Mouse (Mus musculus): ENCODE results near the gene Cacna1f. TPM values are rescaled to one million over a fixed set of nuclear protein-coding genes. Genes with fewer than 3 reads are reported as not detected.
A peak's percentile ranks its signal among the peaks of the same experiment; 100 is the strongest.

The Cacna1f gene
- polyA plus RNA-seq, 1 experiment from 2014 or later: not detected

- H3K9ac ChIP-seq (ENCODE audit: low read length): no peak overlapping the region
- H3K27ac ChIP-seq (ENCODE audit: low read depth, low read length): no peak overlapping the region
- DNase-seq (ENCODE audit: low spot score): no peak
- H3K4me3 ChIP-seq (ENCODE audit: low read depth, low read length): no peak overlapping the region
- no peaks in the 10 kb centered on the region for H3K36me3 ChIP-seq (ENCODE audit: control insufficient read depth, insufficient read depth, low read length)
- H3K9me3 ChIP-seq (ENCODE audit: control insufficient read depth, low read length): no peaks in the 10 kb centered on the region
- no peak for ATAC-seq (ENCODE audit: insufficient read depth, low FRiP score, low TSS enrichment)
- H3K4me2 ChIP-seq (ENCODE audit: low read depth): no peak overlapping the region
- no peaks in the 10 kb centered on the region for H3K4me1 ChIP-seq (ENCODE audit: control insufficient read depth, insufficient read depth, low read length)
- WGBS: 90% methylated on average over 11 of the region's 11 CpGs
- H3K27me3 ChIP-seq (ENCODE audit: control insufficient read depth, insufficient read depth, low read length): no peaks in the 10 kb centered on the region
These were observed 57.9 kb downstream of the Cacna1f start for GRCm38 (mm10) chrX:7664791-7665190.

GRCm38 (mm10) chrX:7665739-7666502 is 59.0 kb downstream of the Cacna1f start:
- 72% methylated on average over 21 of the region's 21 CpGs for WGBS
- Histone ChIP-seq H3K4me2 (ENCODE audit: low read depth) (no peak overlapping the region), H3K4me1 (ENCODE audit: control insufficient read depth, insufficient read depth, low read length) (no peaks in the 10 kb centered on the region), H3K36me3 (ENCODE audit: control insufficient read depth, insufficient read depth, low read length) (no peaks in the 10 kb centered on the region), H3K9ac (ENCODE audit: low read length) (no peak overlapping the region), H3K27ac (ENCODE audit: low read depth, low read length) (no peak overlapping the region), H3K9me3 (ENCODE audit: control insufficient read depth, low read length) (no peaks in the 10 kb centered on the region), H3K4me3 (ENCODE audit: low read depth, low read length) (no peak overlapping the region), H3K27me3 (ENCODE audit: control insufficient read depth, insufficient read depth, low read length) (no peaks in the 10 kb centered on the region)
- ATAC-seq (ENCODE audit: insufficient read depth, low FRiP score, low TSS enrichment) (no peak), DNase-seq (ENCODE audit: low spot score) (no peak)

- Histone ChIP-seq H3K9me3 (ENCODE audit: control insufficient read depth, low read length) (no peaks in the 10 kb centered on the region), H3K27me3 (ENCODE audit: control insufficient read depth, insufficient read depth, low read length) (no peaks in the 10 kb centered on the region), H3K27ac (ENCODE audit: low read depth, low read length) (no peak overlapping the region), H3K36me3 (ENCODE audit: control insufficient read depth, insufficient read depth, low read length) (no peaks in the 10 kb centered on the region), H3K4me1 (ENCODE audit: control insufficient read depth, insufficient read depth, low read length) (no peaks in the 10 kb centered on the region), H3K4me3 (ENCODE audit: low read depth, low read length) (peak overlapping the region; percentile 36), H3K9ac (ENCODE audit: low read length) (peak overlapping the region; percentile 41; the same call in 1 of the 2 replicates), H3K4me2 (ENCODE audit: low read depth) (peak overlapping the region; percentile 44)
- ATAC-seq (ENCODE audit: insufficient read depth, low FRiP score, low TSS enrichment): peak; percentile 69
- 21% methylated on average over 13 of the region's 19 CpGs for WGBS
- peak; percentile 42 for DNase-seq (ENCODE audit: low spot score)
These were observed 63.6 kb downstream of the Cacna1f start for GRCm38 (mm10) chrX:7670390-7670881.

GRCm38 (mm10) chrX:7670921-7671623 is 64.2 kb downstream of the Cacna1f start, which contains the start of gene Plp2:
TSS of gene Plp2 (minus strand) at chrX:7671390.
- H3K4me1 ChIP-seq (ENCODE audit: control insufficient read depth, insufficient read depth, low read length): no peaks in the 10 kb centered on the region
- DNase-seq (ENCODE audit: low spot score) (peak; percentile 20), ATAC-seq (ENCODE audit: insufficient read depth, low FRiP score, low TSS enrichment) (peak; percentile 68)
- H3K9me3 ChIP-seq (ENCODE audit: control insufficient read depth, low read length): no peaks in the 10 kb centered on the region
- WGBS: 18% methylated on average over 27 of the region's 36 CpGs
- peak within 1 kb of the TSS; percentile 41 for H3K9ac ChIP-seq (ENCODE audit: low read length)
- H3K4me3 ChIP-seq (ENCODE audit: low read depth, low read length): peak within 1 kb of the TSS; percentile 36
- no peaks in the 10 kb centered on the region for H3K36me3 ChIP-seq (ENCODE audit: control insufficient read depth, insufficient read depth, low read length)
- no peak within 1 kb of the TSS for H3K27ac ChIP-seq (ENCODE audit: low read depth, low read length)
- peak within 1 kb of the TSS; percentile 44 for H3K4me2 ChIP-seq (ENCODE audit: low read depth)
- H3K27me3 ChIP-seq (ENCODE audit: control insufficient read depth, insufficient read depth, low read length): no peaks in the 10 kb centered on the region

- Histone ChIP-seq H3K9me3 (ENCODE audit: control insufficient read depth, low read length) (no peaks in the 10 kb centered on the region), H3K27ac (ENCODE audit: low read depth, low read length) (no peak overlapping the region), H3K9ac (ENCODE audit: low read length) (no peak overlapping the region), H3K36me3 (ENCODE audit: control insufficient read depth, insufficient read depth, low read length) (no peaks in the 10 kb centered on the region), H3K27me3 (ENCODE audit: control insufficient read depth, insufficient read depth, low read length) (no peaks in the 10 kb centered on the region), H3K4me2 (ENCODE audit: low read depth) (no peak overlapping the region), H3K4me1 (ENCODE audit: control insufficient read depth, insufficient read depth, low read length) (no peaks in the 10 kb centered on the region), H3K4me3 (ENCODE audit: low read depth, low read length) (no peak overlapping the region)
- WGBS: 40% methylated on average over 6 of the region's 6 CpGs
- ATAC-seq (ENCODE audit: insufficient read depth, low FRiP score, low TSS enrichment): no peak
- DNase-seq (ENCODE audit: low spot score): no peak
These were observed 65.9 kb downstream of the Cacna1f start for GRCm38 (mm10) chrX:7672739-7673138.

GRCm38 (mm10) chrX:7673578-7674281 is 66.8 kb downstream of the Cacna1f start:
- no peaks in the 10 kb centered on the region for H3K4me1 ChIP-seq (ENCODE audit: control insufficient read depth, insufficient read depth, low read length)
- no peak overlapping the region for H3K4me3 ChIP-seq (ENCODE audit: low read depth, low read length)
- ATAC-seq (ENCODE audit: insufficient read depth, low FRiP score, low TSS enrichment) (no peak), DNase-seq (ENCODE audit: low spot score) (no peak)
- no peak overlapping the region for H3K27ac ChIP-seq (ENCODE audit: low read depth, low read length)
- no peaks in the 10 kb centered on the region for H3K27me3 ChIP-seq (ENCODE audit: control insufficient read depth, insufficient read depth, low read length)
- H3K9ac ChIP-seq (ENCODE audit: low read length): no peak overlapping the region
- H3K4me2 ChIP-seq (ENCODE audit: low read depth): no peak overlapping the region
- no peaks in the 10 kb centered on the region for H3K9me3 ChIP-seq (ENCODE audit: control insufficient read depth, low read length)
- no peaks in the 10 kb centered on the region for H3K36me3 ChIP-seq (ENCODE audit: control insufficient read depth, insufficient read depth, low read length)
- 39% methylated on average over 12 of the region's 12 CpGs for WGBS

GRCm38 (mm10) chrX:7674284-7675000 is 67.6 kb downstream of the Cacna1f start:
- Histone ChIP-seq H3K4me2 (ENCODE audit: low read depth) (peak overlapping the region; percentile 32), H3K4me1 (ENCODE audit: control insufficient read depth, insufficient read depth, low read length) (no peaks in the 10 kb centered on the region), H3K27me3 (ENCODE audit: control insufficient read depth, insufficient read depth, low read length) (no peaks in the 10 kb centered on the region), H3K4me3 (ENCODE audit: low read depth, low read length) (0 out of 2 replicates have a peak overlapping the region, but pooled peaks have one; percentile 4), H3K27ac (ENCODE audit: low read depth, low read length) (no peak overlapping the region), H3K9me3 (ENCODE audit: control insufficient read depth, low read length) (no peaks in the 10 kb centered on the region), H3K9ac (ENCODE audit: low read length) (no peak overlapping the region), H3K36me3 (ENCODE audit: control insufficient read depth, insufficient read depth, low read length) (no peaks in the 10 kb centered on the region)
- no peak for ATAC-seq (ENCODE audit: insufficient read depth, low FRiP score, low TSS enrichment)
- 38% methylated on average over 27 of the region's 28 CpGs for WGBS
- no peak for DNase-seq (ENCODE audit: low spot score)

- Histone ChIP-seq H3K27ac (ENCODE audit: low read depth, low read length) (no peak overlapping the region), H3K4me2 (ENCODE audit: low read depth) (peak overlapping the region; percentile 32), H3K9me3 (ENCODE audit: control insufficient read depth, low read length) (no peaks in the 10 kb centered on the region), H3K9ac (ENCODE audit: low read length) (no peak overlapping the region), H3K27me3 (ENCODE audit: control insufficient read depth, insufficient read depth, low read length) (no peaks in the 10 kb centered on the region), H3K4me3 (ENCODE audit: low read depth, low read length) (0 out of 2 replicates have a peak overlapping the region, but pooled peaks have one; percentile 4), H3K4me1 (ENCODE audit: control insufficient read depth, insufficient read depth, low read length) (no peaks in the 10 kb centered on the region), H3K36me3 (ENCODE audit: control insufficient read depth, insufficient read depth, low read length) (no peaks in the 10 kb centered on the region)
- no peak for ATAC-seq (ENCODE audit: insufficient read depth, low FRiP score, low TSS enrichment)
- DNase-seq (ENCODE audit: low spot score): no peak
- 39% methylated on average over 10 of the region's 10 CpGs for WGBS
These were observed 68.1 kb downstream of the Cacna1f start for GRCm38 (mm10) chrX:7675001-7675380.

Measured in neural tube, embryonic 11.5 days (tissue).